Mouse (Mus musculus) cerebral cortex, adult 2 months (tissue): Measurements from ENCODE around the gene Comp.

Experiments
- WGBS: fragments of 180-500 bp; shearing (Covaris S2); methylation state at CpG from one replicate; pipeline ENCODE4 v1.1.7; 2018; 5-methylcytosine and 5-hydroxymethylcytosine counted together

Gene Comp

GRCm38 (mm10) chr8:70397611-70398563 is 24.5 kb downstream of the Comp start:
- 88% methylated on average over 16 of the region's 16 CpGs for WGBS

GRCm38 (mm10) chr8:70404212-70404611 is 30.9 kb downstream of the Comp start:
- 98% methylated on average over 3 of the region's 3 CpGs for WGBS

- WGBS, result 81% methylated on average over 7 of the region's 7 CpGs
Measured at GRCm38 (mm10) chr8:70405189-70405588, 31.8 kb downstream of the Comp start.

- 77% methylated on average over 11 of the region's 11 CpGs for WGBS
Measured at GRCm38 (mm10) chr8:70406427-70407069, 33.2 kb downstream of the Comp start.

GRCm38 (mm10) chr8:70408301-70408700 is 34.9 kb downstream of the Comp start:
- 68% methylated on average over 6 of the region's 6 CpGs for WGBS

GRCm38 (mm10) chr8:70409019-70409418 is 35.7 kb downstream of the Comp start:
- 81% methylated on average over 10 of the region's 10 CpGs for WGBS

- 28% methylated on average over 9 of the region's 9 CpGs for WGBS
Measured at GRCm38 (mm10) chr8:70409455-70409871, 36.1 kb downstream of the Comp start.

- 92% methylated on average over 5 of the region's 5 CpGs for WGBS
Measured at GRCm38 (mm10) chr8:70410281-70410680, 36.9 kb downstream of the Comp start.

- WGBS, result 79% methylated on average over 6 of the region's 6 CpGs
Measured at GRCm38 (mm10) chr8:70414310-70414946, 41.1 kb downstream of the Comp start.

GRCm38 (mm10) chr8:70415540-70416451 is 42.4 kb downstream of the Comp start:
- WGBS, result 62% methylated on average over 8 of the region's 8 CpGs

GRCm38 (mm10) chr8:70416941-70417340 is 43.6 kb downstream of the Comp start:
- WGBS, result 43% methylated on average over 6 of the region's 6 CpGs

- WGBS, result 37% methylated on average over 10 of the region's 10 CpGs
Measured at GRCm38 (mm10) chr8:70417914-70418313, 44.6 kb downstream of the Comp start.

- WGBS, result 17% methylated on average over 14 of the region's 14 CpGs
Measured at GRCm38 (mm10) chr8:70418954-70419353, 45.6 kb downstream of the Comp start.

GRCm38 (mm10) chr8:70419879-70420643 is 46.7 kb downstream of the Comp start:
- WGBS, result 84% methylated on average over 11 of the region's 11 CpGs

GRCm38 (mm10) chr8:70421349-70422104 is 48.2 kb downstream of the Comp start:
- 83% methylated on average over 18 of the region's 18 CpGs for WGBS

- WGBS, result 78% methylated on average over 2 of the region's 2 CpGs
Measured at GRCm38 (mm10) chr8:70422722-70423121, 49.4 kb downstream of the Comp start.

- WGBS, result 81% methylated on average over 2 of the region's 2 CpGs
Measured at GRCm38 (mm10) chr8:70426300-70426907, 53.0 kb downstream of the Comp start.

- 91% methylated on average over 4 of the region's 4 CpGs for WGBS
Measured at GRCm38 (mm10) chr8:70431213-70431612, 57.9 kb downstream of the Comp start.
